Mouse (Mus musculus) heart, adult 2 months (tissue): Measurements from ENCODE around the gene Ap5z1. TPM values are rescaled to one million over a fixed set of nuclear protein-coding genes. Genes with fewer than 3 reads are reported as not detected.

ENCODE experiments used
- DNase-seq, 2 experiments: peaks; one replicate each; pipeline ENCODE4 v3.0.0; 2021
- H3K27ac ChIP-seq: fragments of 200-600 bp; 2 replicates; pipeline ENCODE4 v1.8.1; 2022
- H3K27me3 ChIP-seq: fragments of 200-500 bp; 2 replicates; pipeline ENCODE4 v1.6.1; 2012; ENCODE audit warnings: mild to moderate bottlenecking, low read length, inconsistent platforms, mixed read lengths; ENCODE audit not compliant: control insufficient read depth, insufficient read depth
- H3K36me3 ChIP-seq: fragments of 200-500 bp; 2 replicates; pipeline ENCODE4 v1.6.1; 2012; ENCODE audit warnings: low read length, inconsistent platforms; ENCODE audit not compliant: control insufficient read depth, insufficient read depth
- H3K4me1 ChIP-seq: fragments of 200-500 bp; 2 replicates; pipeline ENCODE4 v1.6.1; 2011; ENCODE audit warnings: low read length; ENCODE audit not compliant: control insufficient read depth, insufficient read depth
- H3K4me3 ChIP-seq: fragments of 200-600 bp; 2 replicates; pipeline ENCODE4 v1.8.1; 2022
- H3K79me2 ChIP-seq: fragments of 200-500 bp; replicated peaks from 2 replicates; pipeline ENCODE4 v1.6.1; 2012; ENCODE audit warnings: mild to moderate bottlenecking, inconsistent platforms, low read length, moderate library complexity, mixed read lengths; ENCODE audit not compliant: control insufficient read depth, insufficient read depth
- H3K9ac ChIP-seq: fragments of 200-500 bp; 2 replicates; pipeline ENCODE4 v1.6.1; 2012; ENCODE audit warnings: low read depth, mild to moderate bottlenecking, control low read depth, inconsistent platforms, low read length, mixed read lengths
- CTCF ChIP-seq: fragments of 200-600 bp; IDR thresholded peaks from 2 replicates; pipeline ENCODE4 v1.8.1; 2022; ENCODE audit warnings: antibody characterized with exemption, mild to moderate bottlenecking, moderate library complexity
- EP300 ChIP-seq: fragments of 200-500 bp; IDR thresholded peaks from 2 replicates; pipeline ENCODE4 v1.6.1; 2011; ENCODE audit warnings: low read depth, low read length, control low read depth; ENCODE audit not compliant: insufficient read depth
- POLR2A ChIP-seq: fragments of 200-500 bp; IDR thresholded peaks from 2 replicates; pipeline ENCODE4 v1.6.1; 2011; ENCODE audit warnings: mild to moderate bottlenecking, low read depth, low read length, control low read depth; ENCODE audit not compliant: insufficient read depth
- WGBS: fragments of 180-500 bp; shearing (Covaris S2); methylation state at CpG from one replicate; pipeline ENCODE4 v1.1.7; 2018; 5-methylcytosine and 5-hydroxymethylcytosine counted together
- intact Hi-C: fragments of 180-260 bp; cut with DNase I; formaldehyde crosslinking; loops from one replicate; pipeline ENCODE4 v1.15.1; 2025
- polyA plus RNA-seq: library from polyadenylated mRNA; depleted of rRNA; stranded (reverse); fragments of >200 nt; gene quantifications from 2 replicates; pipeline ENCODE4 v1.2.3, GENCODE M21; 2012; rRNA removed
- total RNA-seq, 2 experiments: library from RNA; stranded (reverse); gene quantifications; 2 replicates each; pipeline ENCODE4 v1.2.3; 2021

The Ap5z1 gene
- total and polyA plus RNA-seq, 3 experiments = 5.4 to 23.6 (median 6.4) TPM

GRCm38 (mm10) chr5:142518973-142519372 is 55.2 kb downstream of the Ap5z1 start:
- TF ChIP-seq POLR2A (no peak), CTCF (no peak), EP300 (no peak)
- peak overlapping the region; percentile 23; the same call in 1 of the 2 replicates for H3K27ac ChIP-seq

GRCm38 (mm10) chr5:142520360-142520759 is 56.6 kb downstream of the Ap5z1 start:
- no peaks in the 10 kb centered on the region for H3K27me3 ChIP-seq
- no peak overlapping the region for H3K27ac ChIP-seq
- no peak for DNase-seq
- H3K79me2 ChIP-seq = no peaks in the 10 kb centered on the region
- TF ChIP-seq CTCF = no peak
- TF ChIP-seq POLR2A = no peak
- TF ChIP-seq EP300 = no peak
- 73% methylated on average over 4 of the region's 4 CpGs for WGBS
- H3K9ac ChIP-seq = no peak overlapping the region
- intact Hi-C loops = no loop called here
- 0 out of 2 replicates have a peak, but pooled peaks cover 3% of the 10 kb centered on the region for H3K4me1 ChIP-seq
- no peak overlapping the region for H3K4me3 ChIP-seq
- H3K36me3 ChIP-seq = no peaks in the 10 kb centered on the region

More at GRCm38 (mm10) chr5:142518973-142519372, 55.2 kb downstream of the Ap5z1 start:
- H3K79me2 ChIP-seq = no peaks in the 10 kb centered on the region
- no peak overlapping the region for H3K9ac ChIP-seq
- H3K36me3 ChIP-seq = no peaks in the 10 kb centered on the region
- no peak overlapping the region for H3K4me3 ChIP-seq
- DNase-seq = no peak
- no peaks in the 10 kb centered on the region for H3K27me3 ChIP-seq
- WGBS = 38% methylated on average over 6 of the region's 6 CpGs
- intact Hi-C loops = no loop called here
- H3K4me1 ChIP-seq = 0 out of 2 replicates have a peak, but pooled peaks cover 3% of the 10 kb centered on the region

- TF ChIP-seq EP300 = no peak
- no peak for TF ChIP-seq POLR2A
- no peak for TF ChIP-seq CTCF
- Histone ChIP-seq H3K79me2 (no peaks in the 10 kb centered on the region), H3K9ac (no peak overlapping the region), H3K4me3 (no peak overlapping the region), H3K27me3 (no peaks in the 10 kb centered on the region), H3K27ac (no peak overlapping the region), H3K4me1 (0 out of 2 replicates have a peak, but pooled peaks cover 3% of the 10 kb centered on the region), H3K36me3 (no peaks in the 10 kb centered on the region)
- intact Hi-C loops = no loop called here
- no peak for DNase-seq
- 76% methylated on average over 11 of the region's 11 CpGs for WGBS
Observed at GRCm38 (mm10) chr5:142521195-142521866, 57.6 kb downstream of the Ap5z1 start.

GRCm38 (mm10) chr5:142524711-142525464 is 61.1 kb downstream of the Ap5z1 start:
- Histone ChIP-seq H3K9ac (no peak overlapping the region), H3K36me3 (no peaks in the 10 kb centered on the region), H3K4me3 (no peak overlapping the region), H3K79me2 (no peaks in the 10 kb centered on the region), H3K27me3 (peaks cover 2% of the 10 kb centered on the region; the same call in 1 of the 2 replicates), H3K4me1 (no peaks in the 10 kb centered on the region), H3K27ac (no peak overlapping the region)
- no peak for TF ChIP-seq EP300
- no peak for TF ChIP-seq POLR2A
- no peak for TF ChIP-seq CTCF
- intact Hi-C loops = no loop called here
- 57% methylated on average over 8 of the region's 8 CpGs for WGBS
- DNase-seq = no peak

Other genes starting within 250 kb of the Ap5z1 start
- 10 to 100 TPM; 13.2 to 13.8 TPM for gene Foxk1, start 62.4 kb upstream of the Ap5z1 start, total RNA-seq
- 9.2 and 9.5 TPM in 2 replicates for gene Foxk1, start 62.4 kb upstream of the Ap5z1 start, polyA plus RNA-seq
- under 1 TPM in 1 of 2 experiments, not detected in 1; 0.10 TPM for gene Papolb, start 66.1 kb downstream of the Ap5z1 start, total RNA-seq
- gene Papolb, start 66.1 kb downstream of the Ap5z1 start, polyA plus RNA-seq = 0.04 and 0.09 TPM in 2 replicates
- 1 to 10 TPM; 1.7 to 2.3 TPM for gene Radil, start 87.2 kb downstream of the Ap5z1 start, total RNA-seq
- 2.2 and 3.3 TPM in 2 replicates for gene Radil, start 87.2 kb downstream of the Ap5z1 start, polyA plus RNA-seq
- gene Mmd2, start 144.9 kb downstream of the Ap5z1 start, total RNA-seq = under 1 TPM; 0.30 to 0.31 TPM
- gene Mmd2, start 144.9 kb downstream of the Ap5z1 start, polyA plus RNA-seq = 0.20 and 0.29 TPM in 2 replicates
- 10 to 100 TPM; 33.2 to 43.0 TPM for gene Wipi2, start 163.8 kb downstream of the Ap5z1 start, total RNA-seq
- gene Wipi2, start 163.8 kb downstream of the Ap5z1 start, polyA plus RNA-seq = 24.1 and 36.2 TPM in 2 replicates
- gene Slc29a4, start 228.6 kb downstream of the Ap5z1 start, total RNA-seq = under 1 TPM; 0.27 to 0.31 TPM
- gene Slc29a4, start 228.6 kb downstream of the Ap5z1 start, polyA plus RNA-seq = 0.70 and 0.73 TPM in 2 replicates